Mouse (Mus musculus) forebrain, embryonic 13.5 days (tissue): ENCODE results near the gene Samd8. TPM values are rescaled to one million over a fixed set of nuclear protein-coding genes. Genes with fewer than 3 reads are reported as not detected.

Source experiments
- ATAC-seq: fragments of 200-750 bp; cut with Nextera tagmentation; 2 replicates; pipeline ENCODE4 v1.8.0; 2017
- H3K27ac ChIP-seq: fragments of 300-500 bp; sonication (generic); 2 replicates; pipeline ENCODE4 v1.5.1; 2015; ENCODE audit warnings: inconsistent platforms, mild to moderate bottlenecking, moderate library complexity
- H3K27me3 ChIP-seq: fragments of 300-500 bp; sonication (generic); 2 replicates; pipeline ENCODE4 v1.6.1; 2015; ENCODE audit warnings: mild to moderate bottlenecking, inconsistent platforms
- H3K36me3 ChIP-seq: fragments of 300-500 bp; sonication (generic); 2 replicates; pipeline ENCODE4 v1.6.1; 2015; ENCODE audit warnings: mild to moderate bottlenecking, inconsistent platforms; ENCODE audit not compliant: poor library complexity, severe bottlenecking
- H3K4me1 ChIP-seq: fragments of 300-500 bp; sonication (generic); 2 replicates; pipeline ENCODE4 v1.6.1; 2015; ENCODE audit warnings: inconsistent platforms
- H3K4me2 ChIP-seq: fragments of 300-500 bp; sonication (generic); 2 replicates; pipeline ENCODE4 v1.6.1; 2015; ENCODE audit warnings: inconsistent platforms, mild to moderate bottlenecking, moderate library complexity
- H3K4me3 ChIP-seq: fragments of 300-500 bp; sonication (generic); 2 replicates; pipeline ENCODE4 v1.5.1; 2015; ENCODE audit warnings: mild to moderate bottlenecking, inconsistent platforms
- H3K9ac ChIP-seq: fragments of 300-500 bp; sonication (generic); 2 replicates; pipeline ENCODE4 v1.6.1; 2015; ENCODE audit warnings: mild to moderate bottlenecking, inconsistent platforms
- H3K9me3 ChIP-seq: fragments of 300-500 bp; sonication (generic); replicated peaks from 2 replicates; pipeline ENCODE4 v1.6.1; 2016; ENCODE audit warnings: inconsistent platforms
- WGBS: fragments of 180-500 bp; shearing (Covaris S2); methylation state at CpG from one replicate; pipeline ENCODE4 v1.1.7; 2015; 5-methylcytosine and 5-hydroxymethylcytosine counted together
- polyA plus RNA-seq: library from polyadenylated mRNA; unstranded; fragments of >200 nt; fragmentation: Nextera tagmentation; extraction: Ambion mirVana; gene quantifications from 2 replicates; pipeline ENCODE4 v1.2.1, GENCODE M21; 2015

The Samd8 gene
- polyA plus RNA-seq, 1 experiment from 2014 or later, result 17.8 TPM

DNA sequence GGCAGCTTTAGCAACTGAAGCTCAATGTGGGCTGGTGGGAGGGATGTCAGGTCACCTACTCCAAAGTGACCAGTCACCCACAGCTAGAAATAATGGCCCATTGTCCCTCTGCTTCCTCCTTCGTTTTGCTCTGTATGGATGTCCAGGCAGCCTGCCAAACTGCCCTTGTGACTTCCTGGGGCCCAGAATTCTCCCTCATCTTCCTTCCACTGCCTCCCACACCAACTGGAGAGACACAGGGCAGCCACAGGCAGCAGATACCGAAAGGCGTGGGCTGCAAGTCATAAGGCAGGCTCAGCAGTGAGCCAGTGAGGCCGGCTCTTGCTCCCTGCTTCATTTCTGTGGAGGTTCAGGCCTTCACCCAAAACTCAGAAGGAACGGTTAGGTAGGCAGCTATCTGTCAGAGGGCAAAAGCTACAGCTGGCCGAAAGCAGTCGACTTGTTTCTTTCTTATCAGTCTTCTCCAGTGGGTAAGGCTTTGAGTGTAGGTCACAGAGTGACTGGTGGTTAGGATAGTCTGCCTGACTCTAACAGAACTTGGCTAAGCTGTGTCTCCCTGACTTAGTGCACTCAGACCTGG, 72.6 kb downstream of the Samd8 start:
- Histone ChIP-seq H3K27me3 (no peaks in the 10 kb centered on the region), H3K9ac (no peak overlapping the region), H3K27ac (no peak overlapping the region), H3K9me3 (no peaks in the 10 kb centered on the region), H3K4me1 (0 out of 2 replicates have a peak, but pooled peaks cover 6% of the 10 kb centered on the region), H3K4me3 (no peak overlapping the region), H3K36me3 (no peaks in the 10 kb centered on the region), H3K4me2 (no peak overlapping the region)
- no peak for ATAC-seq
- whole genome bisulfite sequencing, result 76% methylated on average over 7 of the region's 7 CpGs

DNA sequence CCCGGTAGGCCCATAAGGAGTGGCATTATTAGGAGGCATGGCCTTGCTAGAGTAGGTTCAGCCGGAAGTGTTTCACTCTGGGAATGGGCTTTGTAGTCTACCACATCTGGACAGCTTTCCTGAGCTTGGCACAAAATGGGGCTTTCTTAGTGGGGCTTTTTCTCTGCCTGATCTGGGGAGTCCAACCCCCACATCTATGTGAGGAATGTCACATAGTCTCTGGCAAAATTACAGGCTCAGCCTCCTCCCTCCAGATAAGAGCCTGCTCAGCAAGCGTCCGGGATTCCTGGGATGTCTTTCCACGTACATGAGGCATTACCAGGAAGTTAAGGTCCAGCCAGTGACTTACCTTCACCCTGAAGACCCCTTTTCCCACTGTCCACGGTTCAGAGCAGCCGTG, 73.6 kb downstream of the Samd8 start:
- Histone ChIP-seq H3K27me3 (no peaks in the 10 kb centered on the region), H3K36me3 (no peaks in the 10 kb centered on the region), H3K4me2 (no peak overlapping the region), H3K9ac (no peak overlapping the region), H3K4me3 (no peak overlapping the region), H3K4me1 (0 out of 2 replicates have a peak, but pooled peaks cover 6% of the 10 kb centered on the region), H3K27ac (no peak overlapping the region), H3K9me3 (no peaks in the 10 kb centered on the region)
- ATAC-seq, result no peak
- WGBS, result 84% methylated on average over 7 of the region's 7 CpGs

DNA sequence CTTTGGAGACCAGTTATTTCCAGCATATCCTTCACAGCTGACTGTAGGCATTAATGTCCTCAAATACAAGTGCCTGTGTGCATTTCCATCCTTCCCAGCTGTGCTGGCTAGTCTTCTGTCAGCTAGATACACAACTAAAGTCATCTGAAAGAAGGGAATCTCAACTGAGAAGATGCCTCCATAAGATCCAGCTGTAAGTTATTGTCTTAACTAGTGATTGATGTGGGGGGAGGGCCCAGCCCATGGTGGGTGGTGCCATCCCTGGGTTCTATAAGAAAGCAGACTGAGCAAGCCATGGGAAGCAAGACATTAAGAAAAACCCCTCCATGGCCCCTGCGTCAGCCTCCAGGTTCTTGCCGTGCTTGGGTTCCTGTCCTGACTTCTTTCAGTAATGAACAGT, 74.6 kb downstream of the Samd8 start, which contains the start of gene Vdac2:
TSS of gene Vdac2 (plus strand) at position 301 of the 400 bp plus-strand sequence.
- H3K9me3 ChIP-seq, result no peaks in the 10 kb centered on the region
- H3K4me2 ChIP-seq, result no peak within 1 kb of the TSS
- 97% methylated on average over 2 of the region's 2 CpGs for WGBS
- H3K36me3 ChIP-seq, result no peaks in the 10 kb centered on the region
- 0 out of 2 replicates have a peak, but pooled peaks cover 6% of the 10 kb centered on the region for H3K4me1 ChIP-seq
- no peaks in the 10 kb centered on the region for H3K27me3 ChIP-seq
- no peak within 1 kb of the TSS for H3K27ac ChIP-seq
- no peak within 1 kb of the TSS for H3K4me3 ChIP-seq
- H3K9ac ChIP-seq, result no peak within 1 kb of the TSS
- ATAC-seq, result no peak

DNA sequence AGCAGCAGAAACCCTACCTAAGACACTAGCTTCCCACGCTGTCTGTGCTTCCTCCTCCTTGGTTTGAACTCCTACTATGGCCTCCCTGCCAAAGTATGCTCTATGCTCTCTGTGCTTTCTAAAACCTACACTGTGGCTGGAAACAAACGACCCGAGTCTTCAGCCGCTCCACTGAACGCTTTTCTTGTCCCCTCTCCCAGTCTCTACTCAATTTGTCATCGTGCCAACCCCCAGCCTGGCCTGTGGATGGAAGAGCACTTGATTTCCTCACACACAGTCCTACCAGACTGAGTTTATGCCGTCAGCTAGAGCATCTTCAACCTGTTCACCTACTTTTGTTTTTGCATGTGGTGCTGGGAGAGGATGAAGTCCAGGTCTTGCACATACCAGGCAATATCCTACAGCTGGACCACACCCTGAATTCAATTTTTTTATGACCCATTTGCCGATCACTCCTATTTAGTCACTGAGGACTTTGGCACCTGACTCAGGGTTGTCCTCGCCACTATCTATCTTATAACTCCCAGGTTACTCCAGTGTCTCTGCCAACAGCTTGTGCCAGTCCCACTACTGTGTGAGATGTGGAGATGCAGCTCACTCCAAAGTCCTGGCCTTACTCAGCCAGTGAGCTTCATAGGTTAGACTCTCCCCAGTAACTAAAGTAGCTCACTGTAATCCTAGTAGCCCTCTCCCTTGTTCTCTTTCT, 75.6 kb downstream of the Samd8 start:
- WGBS, result 80% methylated on average over 9 of the region's 9 CpGs
- peaks cover 10% of the 10 kb centered on the region; the same call in 1 of the 2 replicates for H3K4me1 ChIP-seq
- ATAC-seq, result no peak

DNA sequence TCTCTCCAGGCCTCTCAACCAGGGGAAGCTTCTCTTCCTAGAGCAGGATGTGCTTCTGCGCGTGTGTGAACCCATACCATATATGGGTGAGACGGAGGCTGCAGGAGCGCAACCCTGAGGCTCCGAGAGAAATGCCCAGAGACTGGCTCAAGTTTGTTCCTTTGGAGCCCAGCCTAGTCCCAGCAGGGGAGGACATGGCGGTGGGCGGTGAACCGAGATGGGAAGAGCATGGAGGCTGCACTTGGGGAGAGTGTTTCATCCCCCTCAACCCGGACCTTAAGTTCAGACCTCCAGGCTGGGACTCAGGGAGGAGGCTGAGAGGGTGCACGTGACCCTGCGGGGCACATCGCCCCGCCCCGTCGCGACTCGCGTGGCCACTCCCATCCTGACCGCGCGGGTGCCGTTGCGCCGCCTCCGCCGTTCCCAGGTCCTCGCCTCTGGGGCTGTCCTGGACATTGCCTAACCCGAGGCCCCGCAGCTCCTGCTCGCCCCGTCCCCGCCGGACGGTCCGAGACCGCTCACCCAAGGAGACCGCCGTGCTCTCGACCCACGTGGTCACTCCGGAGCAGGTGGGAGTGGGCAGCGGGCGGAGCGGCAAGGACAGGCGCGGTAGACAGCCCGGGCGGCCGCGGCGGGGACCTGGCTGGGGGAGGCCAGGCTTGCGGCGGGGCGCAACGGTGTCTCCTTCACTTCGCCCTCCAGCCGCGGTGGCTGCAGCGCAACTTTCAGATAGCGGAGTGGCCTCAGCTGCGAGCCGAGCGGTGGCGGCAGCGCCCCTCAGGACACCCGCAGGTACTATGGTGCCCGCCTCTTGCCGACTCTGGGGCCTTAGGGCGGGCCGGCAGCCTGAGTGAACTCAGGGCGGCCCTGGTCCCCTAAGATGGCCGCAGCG, 80.8 kb downstream of the Samd8 start:
- under 1% methylated on average over 72 of the region's 73 CpGs for WGBS
- peaks cover 22% of the 10 kb centered on the region for H3K4me1 ChIP-seq
- peak overlapping the region; percentile 91 for H3K27ac ChIP-seq
- H3K36me3 ChIP-seq, result peaks cover 15% of the 10 kb centered on the region
- H3K27me3 ChIP-seq, result no peaks in the 10 kb centered on the region
- H3K4me3 ChIP-seq, result peak overlapping the region; percentile 99
- peak overlapping the region; percentile 96 for H3K9ac ChIP-seq
- peak overlapping the region; percentile 89 for H3K4me2 ChIP-seq
- ATAC-seq, result peak; percentile 99
- H3K9me3 ChIP-seq, result no peaks in the 10 kb centered on the region

More for the DNA sequence above, 75.6 kb downstream of the Samd8 start:
- Histone ChIP-seq H3K4me2 (no peak overlapping the region), H3K4me3 (no peak overlapping the region), H3K27ac (no peak overlapping the region), H3K36me3 (no peaks in the 10 kb centered on the region), H3K9me3 (no peaks in the 10 kb centered on the region), H3K27me3 (no peaks in the 10 kb centered on the region), H3K9ac (no peak overlapping the region)

DNA sequence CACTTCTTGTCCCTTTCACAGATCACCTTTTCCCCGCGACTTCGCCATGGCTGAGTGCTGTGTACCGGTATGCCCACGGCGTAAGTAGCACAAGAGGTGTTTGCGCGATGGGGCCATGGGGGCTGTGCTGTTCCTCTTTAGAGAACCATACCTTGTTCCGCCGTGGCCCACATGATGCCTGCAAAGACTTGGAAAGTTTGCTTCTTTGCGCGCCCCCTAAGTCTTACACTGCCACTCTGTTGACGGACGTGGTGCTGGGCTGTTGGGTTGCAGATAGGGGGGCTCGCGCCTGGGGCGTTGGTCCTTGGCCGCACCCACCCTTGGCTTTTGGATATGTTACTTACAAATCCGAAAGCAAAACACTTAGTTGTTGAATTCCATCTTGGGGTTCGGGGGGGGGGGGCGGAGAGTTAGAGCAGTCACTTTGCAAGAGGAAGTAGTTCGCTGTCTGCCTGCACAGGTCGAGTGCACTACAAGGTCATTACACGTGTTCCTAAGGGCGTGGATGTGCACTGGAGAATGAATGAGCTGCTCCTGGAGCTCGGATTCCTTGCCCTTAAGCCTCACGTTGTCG, 81.6 kb downstream of the Samd8 start:
- Histone ChIP-seq H3K4me2 (peak overlapping the region; percentile 89), H3K9me3 (no peaks in the 10 kb centered on the region), H3K36me3 (peaks cover 21% of the 10 kb centered on the region), H3K4me1 (peaks cover 22% of the 10 kb centered on the region), H3K27me3 (no peaks in the 10 kb centered on the region), H3K27ac (no peak overlapping the region), H3K4me3 (peak overlapping the region; percentile 99), H3K9ac (peak overlapping the region; percentile 96)
- under 1% methylated on average over 28 of the region's 28 CpGs for WGBS
- ATAC-seq, result peak; percentile 1; the same call in 1 of the 2 replicates

DNA sequence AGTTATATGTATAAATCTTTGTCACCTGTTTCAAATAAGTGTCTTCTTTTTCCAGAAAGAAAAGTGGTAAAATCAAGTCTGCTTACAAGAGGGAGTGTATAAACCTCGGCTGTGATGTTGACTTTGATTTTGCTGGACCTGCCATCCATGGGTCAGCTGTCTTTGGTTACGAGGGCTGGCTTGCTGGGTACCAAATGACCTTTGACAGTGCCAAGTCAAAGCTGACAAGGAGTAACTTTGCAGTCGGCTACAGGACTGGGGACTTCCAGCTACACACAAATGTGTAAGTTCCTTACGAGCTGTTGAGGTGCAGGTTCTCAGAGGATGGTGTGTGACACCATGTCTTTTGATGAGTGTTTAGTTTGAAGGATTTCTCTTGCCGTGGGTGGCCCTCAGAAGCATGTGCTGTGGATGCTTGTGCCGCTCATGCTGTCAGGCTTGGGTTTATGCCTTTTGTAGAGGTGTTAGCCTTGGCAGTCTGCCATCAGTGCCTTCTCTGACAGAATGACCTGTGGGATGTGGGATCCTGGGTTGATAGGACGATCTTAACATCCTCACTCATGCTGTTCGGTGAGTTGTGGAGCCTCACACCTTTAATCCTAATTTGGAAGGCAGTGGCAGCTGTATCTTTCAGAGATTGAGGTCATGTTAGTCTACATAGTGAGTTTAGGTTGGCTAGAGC, 88.1 kb downstream of the Samd8 start:
- 86% methylated on average over 8 of the region's 8 CpGs for WGBS
- no peak overlapping the region for H3K4me3 ChIP-seq
- H3K4me1 ChIP-seq, result peaks cover 3% of the 10 kb centered on the region; the same call in 1 of the 2 replicates
- H3K9me3 ChIP-seq, result no peaks in the 10 kb centered on the region
- H3K27ac ChIP-seq, result no peak overlapping the region
- no peak overlapping the region for H3K9ac ChIP-seq
- ATAC-seq, result no peak
- H3K36me3 ChIP-seq, result peaks cover 86% of the 10 kb centered on the region
- no peaks in the 10 kb centered on the region for H3K27me3 ChIP-seq
- no peak overlapping the region for H3K4me2 ChIP-seq

DNA sequence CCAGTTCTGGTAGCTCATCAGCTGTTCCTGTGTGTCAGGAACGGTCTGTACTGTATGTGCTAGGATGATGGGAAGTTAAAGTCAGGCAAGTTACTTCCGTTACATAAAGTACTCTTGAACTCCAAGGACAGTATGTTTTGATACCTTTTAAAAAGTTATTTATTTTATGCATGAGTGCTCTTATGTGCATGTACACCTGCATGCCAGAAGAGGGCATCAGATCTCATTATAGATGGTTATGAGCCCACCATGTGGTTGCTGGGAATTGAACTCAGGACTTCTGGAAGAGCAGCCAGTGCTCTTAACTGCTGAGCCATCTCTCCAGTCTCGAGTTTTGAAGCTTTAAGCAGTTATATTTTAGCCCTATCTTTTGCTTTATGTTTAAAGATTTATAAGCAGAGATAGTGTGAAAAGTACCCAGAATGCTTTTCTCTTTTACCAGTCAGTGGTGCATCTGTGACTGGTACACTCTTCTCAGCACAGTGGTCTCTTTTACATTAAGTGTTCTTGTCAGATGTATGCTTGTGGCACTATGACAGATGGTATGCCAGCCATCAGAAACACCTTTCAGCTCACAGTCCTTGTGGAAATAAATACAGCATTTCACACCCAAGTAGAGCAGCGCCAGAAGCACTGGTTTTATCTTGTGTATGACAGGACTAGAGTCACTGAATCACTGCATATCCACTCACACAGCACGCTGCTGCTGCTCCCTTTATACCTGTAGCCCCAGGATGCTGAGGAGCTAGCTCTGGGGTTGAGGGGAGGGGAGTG, 91.7 kb downstream of the Samd8 start:
- H3K9ac ChIP-seq, result no peak overlapping the region
- no peaks in the 10 kb centered on the region for H3K9me3 ChIP-seq
- no peak overlapping the region for H3K4me2 ChIP-seq
- WGBS, result 92% methylated on average over 5 of the region's 5 CpGs
- H3K27me3 ChIP-seq, result no peaks in the 10 kb centered on the region
- peak; percentile 68 for ATAC-seq
- peak overlapping the region; percentile 41 for H3K27ac ChIP-seq
- peaks cover 4% of the 10 kb centered on the region for H3K4me1 ChIP-seq
- H3K4me3 ChIP-seq, result no peak overlapping the region
- H3K36me3 ChIP-seq, result peaks cover 97% of the 10 kb centered on the region

DNA sequence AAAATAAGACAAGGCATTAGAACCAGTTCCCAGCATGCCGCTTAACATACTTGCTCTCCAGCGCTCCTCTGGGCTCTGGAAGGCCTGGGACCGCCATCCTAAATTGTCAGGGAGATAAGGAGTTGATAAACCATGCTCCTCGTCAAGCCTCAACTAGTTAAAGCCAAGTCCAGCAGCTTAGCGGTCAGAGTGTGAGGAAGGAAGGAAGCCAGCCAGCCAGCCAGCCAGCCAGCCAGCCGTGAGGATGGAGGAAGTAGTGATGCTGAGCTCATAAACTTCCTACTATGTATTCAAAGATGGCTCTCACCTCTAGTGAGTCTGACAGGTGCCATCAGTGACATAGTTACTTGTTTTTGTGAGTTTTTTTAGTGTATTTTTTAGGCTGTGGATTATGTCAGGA, 92.9 kb downstream of the Samd8 start:
- peaks cover 16% of the 10 kb centered on the region for H3K4me1 ChIP-seq
- H3K36me3 ChIP-seq, result peaks cover 85% of the 10 kb centered on the region
- no peaks in the 10 kb centered on the region for H3K27me3 ChIP-seq
- no peak for ATAC-seq
- no peaks in the 10 kb centered on the region for H3K9me3 ChIP-seq
- 84% methylated on average over 6 of the region's 6 CpGs for WGBS
- H3K4me3 ChIP-seq, result no peak overlapping the region
- H3K4me2 ChIP-seq, result no peak overlapping the region
- H3K27ac ChIP-seq, result no peak overlapping the region
- H3K9ac ChIP-seq, result no peak overlapping the region

DNA sequence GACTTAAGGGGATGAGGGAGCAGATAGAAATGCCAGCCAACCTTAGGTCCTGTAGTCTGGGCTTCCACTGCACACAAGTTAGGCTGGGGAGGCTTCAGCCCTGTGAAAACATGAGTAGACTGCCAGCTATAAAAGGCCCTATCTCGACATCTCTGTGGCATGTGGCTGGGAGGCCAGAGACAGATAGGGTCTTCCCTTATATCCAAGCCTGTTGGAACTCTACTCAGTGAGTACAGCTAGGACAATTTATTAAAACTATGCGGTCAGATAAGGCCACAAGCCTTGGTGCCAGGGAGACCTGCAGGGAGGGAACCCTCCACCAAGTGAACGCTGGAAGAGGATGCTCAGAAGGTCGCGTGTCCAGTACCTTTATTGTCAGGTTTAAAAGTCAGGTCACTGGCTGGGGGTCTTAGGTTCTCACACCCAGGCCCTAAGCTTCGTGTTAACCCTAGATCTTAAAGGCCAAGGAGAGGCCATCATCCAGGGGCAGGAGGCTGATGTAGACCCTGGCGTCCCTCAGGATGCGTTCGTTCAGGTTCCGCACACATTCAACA, 96.6 kb downstream of the Samd8 start:
- ATAC-seq, result no peak
- 18% methylated on average over 10 of the region's 10 CpGs for WGBS
- H3K27ac ChIP-seq, result peak overlapping the region; percentile 40
- H3K4me3 ChIP-seq, result peak overlapping the region; percentile 62
- no peaks in the 10 kb centered on the region for H3K9me3 ChIP-seq
- peak overlapping the region; percentile 100 for H3K4me2 ChIP-seq
- H3K36me3 ChIP-seq, result peaks cover 49% of the 10 kb centered on the region
- H3K4me1 ChIP-seq, result peaks cover 18% of the 10 kb centered on the region
- H3K9ac ChIP-seq, result peak overlapping the region; percentile 79
- no peaks in the 10 kb centered on the region for H3K27me3 ChIP-seq
